Mouse (Mus musculus) B cell, adult (primary cell): ENCODE data around the gene Esr1. TPM values are rescaled to one million over a fixed set of nuclear protein-coding genes. Genes with fewer than 3 reads are reported as not detected.

Source experiments
- total RNA-seq: library from RNA; stranded (reverse); gene quantifications from 4 replicates; pipeline ENCODE4 v1.2.4, GENCODE M21; 2023; ENCODE audit not compliant: inconsistent age

Gene Esr1
- 4.8 to 5.3 TPM (median 4.8 TPM) in 4 replicates for total RNA-seq

GRCm38 (mm10) chr10:4611386-4612155 lies at the start of gene Esr1:
Gene Esr1 (plus strand): TSS chr10:4611593.

Other genes with a start within 250 kb of the Esr1 start
- gene Zbtb2, start 223.5 kb upstream of the Esr1 start, total RNA-seq, result 28.4 to 32.4 TPM (median 30.5 TPM) in 4 replicates
- gene Rmnd1, start 179.2 kb upstream of the Esr1 start, total RNA-seq, result 49.3 to 56.9 TPM (median 54.7 TPM) in 4 replicates
- 21.1 to 28.8 TPM (median 23.6 TPM) in 4 replicates for gene Armt1, start 179.1 kb upstream of the Esr1 start, total RNA-seq
- gene Ccdc170, start 129.1 kb upstream of the Esr1 start, total RNA-seq, result 1.0 TPM in 1 of 4 replicates, not detected in the others